Mouse (Mus musculus) embryo, embryonic 11.5 days (tissue): Measurements from ENCODE around the gene Carf.

Source experiments
- DNase-seq: peaks from one replicate; pipeline ENCODE4 v3.0.0-alpha.2; 2012; ENCODE audit warnings: low read depth, low spot score

The Carf gene

DNA sequence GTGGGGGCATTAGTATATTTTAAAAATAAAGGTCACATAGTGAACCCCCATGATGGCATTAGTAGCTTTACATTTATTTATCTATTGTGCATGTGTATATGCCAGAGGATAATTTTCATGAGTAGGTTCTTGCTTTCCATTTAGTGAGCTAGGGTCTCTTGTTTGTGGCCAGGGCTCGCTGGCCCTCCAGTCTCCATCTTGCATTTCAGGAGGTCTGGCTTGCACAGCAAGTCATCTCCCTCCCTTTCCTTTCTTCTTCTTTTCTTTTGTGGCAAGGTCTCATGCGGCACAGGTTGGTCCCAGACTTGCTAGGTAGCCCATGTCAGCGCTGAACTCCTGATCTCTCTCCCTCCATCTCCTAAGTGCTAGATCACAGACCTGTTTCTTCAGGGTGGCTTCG is 81.3 kb downstream of the Carf start:
- no peak for DNase-seq

DNA sequence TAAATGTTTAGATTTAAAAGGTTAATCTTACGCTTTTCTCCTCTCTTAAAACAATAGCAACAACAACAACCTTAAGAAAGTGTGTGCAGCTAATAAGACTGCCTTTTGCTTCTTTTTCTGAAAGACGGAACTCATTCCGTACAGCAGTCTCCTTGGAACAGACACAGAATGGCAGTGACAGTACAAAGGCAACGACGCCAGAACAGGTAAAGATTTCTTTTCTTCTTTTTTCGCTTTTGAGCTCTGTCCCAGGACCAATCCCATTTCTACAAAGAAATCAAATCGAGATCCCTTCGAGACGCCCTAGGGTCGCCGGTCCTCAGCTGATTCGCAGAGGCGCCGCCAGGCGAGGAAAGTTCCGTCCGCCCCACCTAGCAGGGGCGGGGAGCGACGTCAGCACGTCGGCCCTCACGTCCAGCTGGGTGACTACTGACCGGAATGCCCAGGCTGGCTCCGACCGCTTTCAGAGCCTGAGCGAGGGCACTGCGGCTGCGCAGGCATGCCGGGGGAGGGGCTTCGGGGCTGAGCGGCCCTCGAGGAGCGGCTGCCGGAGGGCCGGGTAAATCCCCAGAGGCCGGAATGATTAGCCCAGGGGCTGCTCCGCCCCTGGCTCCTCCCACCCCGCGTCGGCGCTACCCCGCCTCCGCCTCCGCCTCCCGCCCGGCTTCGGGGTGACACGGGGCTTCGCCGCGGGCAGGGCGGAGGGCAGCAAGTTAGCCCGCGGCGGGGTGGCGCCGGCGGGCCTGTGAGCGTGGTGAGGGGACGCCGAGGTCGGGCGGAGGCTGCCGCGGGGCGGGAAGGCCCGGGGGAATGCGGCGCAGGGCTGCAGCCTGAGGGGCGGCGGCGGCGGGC is 82.1 kb downstream of the Carf start, which contains the start of gene Nbeal1:
Gene Nbeal1, plus strand, starts transcription at position 668 of the 852 bp plus-strand sequence.
- DNase-seq: peak; percentile 97

DNA sequence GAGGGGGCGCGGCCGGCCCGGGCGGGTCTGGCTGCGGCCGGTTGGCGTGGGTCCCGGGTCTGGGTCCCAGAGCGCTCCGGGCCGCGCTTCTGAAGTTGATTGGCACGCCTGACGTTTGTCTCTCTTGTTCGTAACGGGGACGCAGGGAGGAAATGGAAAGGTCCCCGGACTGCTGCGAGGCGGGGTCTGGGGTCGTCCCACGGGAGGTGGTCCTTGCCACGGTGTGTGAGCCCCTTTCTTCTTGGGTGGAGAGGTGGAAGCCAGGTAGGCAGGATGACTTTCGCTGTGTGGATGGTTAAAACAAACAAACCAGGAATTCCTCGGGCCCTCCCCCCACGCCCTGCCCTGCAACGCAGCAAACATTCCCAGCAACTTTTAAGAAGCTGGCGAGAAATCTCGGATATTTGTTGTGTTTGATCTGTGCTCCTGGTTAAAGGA is 82.8 kb downstream of the Carf start:
- peak; percentile 22 for DNase-seq

- no peak for DNase-seq
These were observed 90.4 kb downstream of the Carf start for GRCm38 (mm10) chr1:60188454-60188853.

DNA sequence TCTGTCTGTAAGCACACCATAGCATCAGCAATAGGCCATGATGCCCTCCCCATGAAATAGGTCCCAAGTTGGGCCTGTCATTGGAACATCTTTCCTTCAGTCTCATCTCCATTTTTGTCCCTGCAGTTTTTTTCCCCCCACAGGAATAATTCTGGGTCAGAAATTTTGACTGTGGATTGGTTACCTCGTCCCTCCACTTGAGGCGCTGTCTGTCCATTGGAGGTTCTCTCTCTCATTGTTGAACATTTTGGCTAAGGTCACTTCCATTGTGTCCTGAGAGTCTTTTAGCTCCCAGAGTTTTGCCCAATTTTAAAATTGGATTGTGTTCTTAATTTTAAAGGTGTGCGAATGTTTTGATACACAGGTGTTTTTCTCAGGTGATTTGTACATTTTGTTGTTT is 98.8 kb downstream of the Carf start:
- no peak for DNase-seq

DNA sequence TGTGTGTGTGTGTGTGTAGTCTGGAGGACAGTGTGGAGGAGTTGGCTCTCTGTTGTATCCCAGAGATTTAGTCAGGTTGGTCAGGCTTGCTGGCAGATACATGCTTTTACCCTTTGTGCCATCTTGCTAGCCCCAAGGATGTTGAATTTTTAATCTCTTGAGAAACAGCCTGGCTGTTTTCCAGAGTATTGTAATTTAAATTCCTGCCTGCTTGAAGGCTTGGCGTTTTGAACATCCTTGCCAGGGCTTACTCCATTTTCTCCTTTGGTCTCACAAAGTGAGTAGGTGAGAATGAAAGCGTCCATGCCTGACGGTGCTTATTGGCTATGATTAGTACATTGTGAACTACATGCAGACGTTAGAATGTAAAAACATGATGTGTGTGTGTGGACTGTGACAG is 101.0 kb downstream of the Carf start:
- no peak for DNase-seq
